Mouse (Mus musculus): ENCODE measurements around the gene Ncapd2.

Gene Ncapd2

DNA sequence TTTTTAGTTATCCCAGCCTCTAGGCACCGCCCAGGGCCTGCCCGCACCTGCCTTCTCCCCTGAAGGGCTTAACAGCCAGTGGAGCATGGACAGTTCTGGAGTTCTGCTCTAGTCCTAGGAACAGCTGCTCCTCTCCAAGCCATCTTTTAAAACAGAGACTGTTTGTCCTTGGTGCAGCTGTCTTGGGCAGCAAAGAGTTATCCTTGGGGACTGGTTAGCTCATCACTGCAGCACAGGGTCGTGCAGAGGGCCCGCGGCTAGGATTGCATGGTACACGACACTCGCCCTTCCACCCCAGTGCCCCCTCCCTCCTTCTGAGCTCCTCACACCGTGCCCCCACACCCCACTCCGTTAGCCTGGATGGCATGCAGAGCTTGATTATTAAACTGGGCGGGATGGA is 44.2 kb downstream of the Ncapd2 start:
- no peak for DNase-seq (ENCODE audit: low spot score in 2 of 2)

GRCm38 (mm10) chr6:125146797-125147196 is 44.7 kb downstream of the Ncapd2 start:
- peak; percentile 42 to 60 for DNase-seq (ENCODE audit: low spot score in 2 of 2)

GRCm38 (mm10) chr6:125146148-125146547 is 45.4 kb downstream of the Ncapd2 start:
- peak; percentile 31 to 40 for DNase-seq (ENCODE audit: low spot score in 2 of 2)

- DNase-seq (ENCODE audit: low spot score in 2 of 2), result peak; percentile 34 to 42
Observed at GRCm38 (mm10) chr6:125145479-125145951, 46.0 kb downstream of the Ncapd2 start.

DNA sequence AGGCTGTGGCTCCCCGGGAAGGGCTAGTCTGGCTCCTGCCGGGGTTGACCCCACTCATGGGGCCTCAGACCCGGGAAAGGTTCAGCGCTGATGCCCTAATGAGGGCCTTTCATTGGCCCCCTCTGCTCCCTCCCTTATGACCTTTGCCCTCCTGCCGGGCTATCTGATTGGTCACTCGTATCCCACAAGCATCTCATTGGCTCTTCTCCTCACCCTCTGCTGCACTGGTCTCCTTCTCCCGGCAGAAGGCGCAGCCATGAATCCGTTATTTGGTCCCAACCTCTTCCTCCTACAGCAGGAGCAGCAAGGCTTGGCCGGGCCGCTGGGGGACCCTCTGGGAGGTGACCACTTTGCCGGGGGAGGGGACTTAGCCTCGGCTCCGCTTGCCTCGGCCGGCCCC is 46.5 kb downstream of the Ncapd2 start, which contains the start of gene Iffo1:
Gene Iffo1, plus strand, starts transcription at position 241 of the 400 bp plus-strand sequence.
- DNase-seq (ENCODE audit: low spot score in 2 of 2), result peak; percentile 94

DNA sequence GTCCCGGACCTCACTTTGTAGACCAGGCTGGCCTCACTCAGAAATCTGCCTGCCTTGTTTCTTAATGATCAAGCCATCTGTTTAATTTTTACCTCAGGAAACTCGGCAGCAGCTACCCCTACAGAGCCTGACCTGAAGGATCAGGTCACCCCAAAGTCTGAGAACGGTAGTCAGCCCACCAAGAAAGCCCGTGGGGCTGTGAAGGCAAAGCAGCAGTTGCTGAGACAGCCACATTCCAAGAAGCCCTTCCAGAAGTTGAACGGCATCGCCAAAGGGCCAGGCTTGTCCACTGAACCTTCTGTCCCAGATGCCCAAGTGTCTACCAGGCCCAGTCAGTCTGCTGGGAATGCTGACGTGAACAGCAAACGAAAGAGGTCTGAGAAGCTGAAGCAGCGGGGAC is 47.6 kb downstream of the Ncapd2 start:
- no peak for DNase-seq (ENCODE audit: low spot score in 2 of 2)

DNA sequence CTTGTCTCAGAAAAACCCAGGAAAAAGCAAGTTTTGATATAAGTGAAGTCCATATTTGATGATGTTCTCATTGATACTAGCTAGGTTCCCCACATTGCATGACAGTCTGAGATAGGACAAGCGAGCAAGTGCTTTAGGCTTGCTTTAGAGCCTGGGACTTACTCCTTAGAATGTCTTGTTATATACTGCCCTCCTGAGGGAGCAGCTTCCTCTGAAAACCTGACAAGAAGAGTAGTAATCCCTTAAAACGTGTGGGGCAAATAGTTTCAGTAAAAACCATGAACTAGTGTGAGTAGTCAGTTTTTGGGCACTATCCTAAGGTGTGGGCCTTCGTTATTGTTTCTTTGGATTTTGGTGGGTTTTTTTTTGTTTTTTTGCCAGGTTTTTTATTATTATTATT is 48.4 kb downstream of the Ncapd2 start:
- DNase-seq (ENCODE audit: low spot score in 2 of 2), result no peak

GRCm38 (mm10) chr6:125142436-125142835 is 49.1 kb downstream of the Ncapd2 start:
- DNase-seq (ENCODE audit: low spot score in 2 of 2), result no peak

DNA sequence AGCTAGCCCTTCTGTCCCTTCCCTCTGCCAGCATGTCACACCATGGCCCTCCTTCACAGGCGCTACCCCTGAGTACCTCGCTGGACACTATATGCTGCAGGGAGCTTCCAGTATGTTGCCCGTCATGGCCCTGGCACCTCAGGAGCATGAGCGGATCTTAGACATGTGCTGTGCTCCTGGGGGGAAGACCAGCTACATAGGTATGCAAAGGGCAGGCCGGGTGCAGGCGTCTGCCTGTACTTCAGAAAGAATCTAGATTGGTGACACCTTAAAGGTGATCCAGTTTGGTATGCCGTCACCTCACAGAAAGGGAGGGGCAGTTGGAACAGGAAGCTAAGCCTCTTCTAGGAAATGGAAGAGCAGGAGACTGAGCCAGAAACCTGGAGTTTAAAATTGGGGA is 51.8 kb downstream of the Ncapd2 start:
- DNase-seq (ENCODE audit: low spot score in 2 of 2), result no peak

- peak; percentile 51 to 55 for DNase-seq (ENCODE audit: low spot score in 2 of 2)
Observed at GRCm38 (mm10) chr6:125137002-125137671, 54.4 kb downstream of the Ncapd2 start.

DNA sequence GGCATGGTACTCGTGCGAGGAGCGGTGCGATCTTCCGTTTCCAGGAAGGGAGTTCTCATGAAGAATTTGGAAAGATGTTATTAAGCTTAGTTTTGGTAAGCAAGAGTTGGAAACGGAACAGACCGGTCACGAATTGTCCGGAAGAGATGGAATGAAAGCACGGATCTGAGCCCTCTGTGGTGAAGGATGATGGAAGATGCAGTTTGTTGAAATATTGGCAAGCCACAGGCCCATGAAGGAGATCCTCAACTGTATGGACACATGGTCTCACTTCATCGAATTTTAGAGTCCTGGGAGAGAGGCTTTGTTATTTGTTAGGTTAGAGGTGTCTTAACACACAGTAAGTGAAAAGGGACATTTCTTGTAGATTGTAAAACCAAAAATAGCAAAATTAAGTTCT is 59.0 kb downstream of the Ncapd2 start:
- no peak for DNase-seq (ENCODE audit: low spot score in 2 of 2)

DNA sequence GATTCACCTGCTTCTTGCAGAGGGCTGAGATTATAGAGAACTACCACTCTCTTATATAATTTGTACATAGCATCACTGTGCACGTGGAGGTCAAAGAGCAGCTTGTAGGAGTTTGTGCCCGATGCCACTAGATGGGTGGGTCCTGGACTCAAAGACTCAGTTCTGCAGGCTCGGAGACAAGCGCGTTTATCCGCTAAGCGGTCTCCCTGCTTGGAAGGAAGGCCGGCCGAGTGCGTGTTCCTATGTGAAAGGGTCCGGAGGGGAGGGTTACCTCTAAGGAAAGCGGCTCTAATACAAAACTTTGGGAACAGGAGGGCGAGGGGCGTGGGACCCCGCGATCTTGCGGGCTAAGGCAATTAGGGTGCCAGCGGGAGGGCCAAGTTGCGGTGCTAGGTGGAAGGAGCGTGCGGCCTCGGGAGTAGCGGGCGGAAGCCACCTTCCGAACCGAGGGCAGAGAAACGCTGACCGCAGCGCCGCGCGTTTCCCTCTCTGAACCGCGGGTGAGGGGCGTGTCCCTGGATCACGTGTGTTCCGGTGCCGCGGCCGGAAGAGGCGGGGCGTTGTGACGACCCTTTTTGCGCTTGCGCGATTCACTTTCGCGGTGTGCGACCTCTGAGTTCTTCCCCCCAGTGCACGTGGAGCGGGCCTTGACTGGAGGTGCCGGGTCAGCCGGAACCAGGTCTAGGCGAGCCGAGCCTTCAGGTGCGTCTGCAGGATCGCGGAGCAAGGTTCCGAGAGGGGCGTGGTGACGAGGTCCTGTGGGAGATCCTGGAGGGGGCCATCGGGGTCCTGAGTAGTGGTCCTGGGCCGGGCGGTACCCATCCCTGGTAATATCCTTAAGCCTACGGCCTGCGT is 60.0 kb downstream of the Ncapd2 start, which contains the start of gene Nop2:
Gene Nop2, plus strand, starts transcription at position 608 of the 855 bp plus-strand sequence.
- peak; percentile 81 to 84 for DNase-seq (ENCODE audit: low spot score in 2 of 2)

DNA sequence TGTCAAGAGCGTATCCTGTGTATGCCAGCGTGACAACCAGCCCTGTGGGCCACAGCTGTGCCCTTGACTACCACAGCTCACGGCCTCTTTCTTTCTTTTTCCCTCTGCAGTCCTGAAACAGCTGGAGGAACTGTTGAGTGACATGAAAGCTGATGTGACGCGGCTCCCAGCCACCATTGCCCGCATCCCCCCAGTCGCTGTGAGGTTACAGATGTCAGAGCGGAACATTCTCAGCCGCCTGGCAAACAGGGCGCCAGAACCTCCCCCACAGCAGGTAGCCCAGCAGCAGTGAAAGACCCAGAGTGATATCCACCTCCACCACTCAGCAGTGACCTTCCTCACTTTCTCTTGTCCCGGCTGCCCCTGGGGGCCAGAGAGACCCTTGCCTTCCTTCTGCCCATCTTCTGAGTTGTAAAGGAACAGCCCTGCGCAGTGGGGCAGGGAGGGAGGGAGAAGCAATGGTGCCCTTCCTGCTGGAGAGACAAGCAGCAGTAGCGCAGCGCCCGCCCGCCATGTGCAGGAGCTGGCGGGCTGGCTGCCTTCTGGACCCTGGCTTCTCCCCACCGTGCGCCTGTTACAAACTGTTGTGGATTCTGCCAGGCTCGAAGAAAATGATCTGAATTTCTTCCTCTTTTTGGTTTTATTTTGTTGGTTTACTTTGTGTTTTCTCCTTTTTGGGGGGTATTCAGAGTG is 61.6 kb downstream of the Ncapd2 start:
- DNase-seq (ENCODE audit: low spot score in 2 of 2), result no peak

DNA sequence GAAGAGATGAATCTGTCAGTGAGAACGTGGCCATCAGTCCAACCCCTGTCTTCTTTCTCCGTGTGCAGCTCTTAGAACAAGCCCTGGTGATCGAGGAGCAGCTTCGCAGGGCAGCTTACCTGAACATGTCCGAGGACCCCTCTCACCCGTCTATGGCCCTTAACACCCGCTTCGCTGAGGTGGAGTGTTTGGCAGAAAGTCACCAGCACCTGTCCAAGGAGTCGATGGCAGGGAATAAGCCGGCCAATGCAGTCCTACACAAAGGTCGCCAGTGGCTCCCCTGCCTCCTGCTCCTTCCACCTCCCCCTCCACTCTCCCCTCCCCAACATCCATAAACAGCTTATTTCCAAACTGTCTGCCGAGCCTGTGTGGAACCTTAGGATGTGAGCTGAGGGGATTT is 62.8 kb downstream of the Ncapd2 start:
- no peak for DNase-seq (ENCODE audit: low spot score in 2 of 2)

GRCm38 (mm10) chr6:125119387-125119786 is 72.1 kb downstream of the Ncapd2 start:
- DNase-seq (ENCODE audit: low spot score in 2 of 2), result no peak
